Mouse (Mus musculus): ENCODE measurements around the gene Cyp4f13.

DNA sequence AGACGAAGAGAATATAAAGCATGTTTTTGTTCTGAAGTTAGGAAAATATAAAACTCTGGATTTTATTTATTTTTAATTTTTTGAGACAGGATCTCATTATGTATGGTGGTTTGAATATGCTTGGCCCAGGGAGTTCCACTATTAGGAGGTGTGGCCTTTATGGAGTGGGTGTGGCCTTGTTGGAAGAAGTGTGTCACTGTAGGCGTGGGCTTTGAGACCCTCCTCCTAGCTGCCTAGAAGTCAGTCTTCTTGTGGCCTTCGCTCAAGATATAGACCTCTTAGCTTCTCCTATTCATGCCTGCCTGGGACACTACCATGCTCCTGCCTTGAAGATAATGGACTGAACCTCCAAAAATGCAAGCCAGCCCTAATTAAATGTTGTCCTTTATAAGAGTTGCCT, 2.9 kb upstream of the Cyp4f13 start:
- TF ChIP-seq POLR2A (IDR thresholded peaks at IDR 0.05; ENCODE audit: low read depth, low read length) = no peak
- no peak for TF ChIP-seq CTCF (IDR thresholded peaks at IDR 0.05; ENCODE audit: borderline replicate concordance, insufficient read depth, low read length)

All from embryonic fibroblast, embryonic 13.5 days (primary cell).